Mouse (Mus musculus): Measurements from ENCODE around the gene Fras1. TPM values are rescaled to one million over a fixed set of nuclear protein-coding genes. Genes with fewer than 3 reads are reported as not detected.

Fras1 gene
- polyA plus RNA-seq, 1 experiment from 2014 or later = 3.4 TPM

DNA sequence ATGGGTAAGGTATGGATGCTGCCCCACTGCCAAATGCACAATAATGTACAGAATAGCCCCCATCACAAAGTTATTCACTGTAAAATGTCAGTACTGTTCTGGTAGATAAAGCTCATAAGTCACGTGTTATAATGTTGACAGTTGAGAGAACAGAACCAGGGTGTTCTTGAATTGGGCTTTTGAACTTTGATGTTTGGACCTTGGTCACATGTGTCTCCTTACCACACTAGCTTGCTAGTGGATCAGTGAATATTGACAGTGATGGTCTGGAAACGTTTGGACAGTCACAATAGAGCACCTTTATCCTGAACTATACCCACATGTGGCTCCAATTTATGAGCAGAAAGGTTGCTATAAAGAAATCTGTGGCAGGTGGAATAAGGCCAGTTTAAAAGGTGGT, 124.3 kb downstream of the Fras1 start:
- Histone ChIP-seq H3K27me3 (ENCODE audit: control insufficient read depth, insufficient read depth, low read length) (no peaks in the 10 kb centered on the region), H3K4me3 (ENCODE audit: low read depth, low read length) (no peak overlapping the region), H3K9ac (ENCODE audit: low read length) (no peak overlapping the region), H3K4me2 (replicated peaks; ENCODE audit: low read depth) (no peak overlapping the region), H3K36me3 (ENCODE audit: control insufficient read depth, insufficient read depth, low read length) (no peaks in the 10 kb centered on the region), H3K4me1 (replicated peaks; ENCODE audit: control insufficient read depth, insufficient read depth) (no peaks in the 10 kb centered on the region), H3K9me3 (ENCODE audit: control insufficient read depth, low read length) (no peaks in the 10 kb centered on the region), H3K27ac (replicated peaks) (no peak overlapping the region)
- 62% methylated on average over 2 of the region's 2 CpGs for WGBS
- ATAC-seq (ENCODE audit: low FRiP score, low TSS enrichment) = no peak
- no peak for DNase-seq (ENCODE audit: low spot score)
- TF ChIP-seq EP300 (optimal IDR thresholded peaks at IDR 0.05) (no peak), CTCF (IDR thresholded peaks at IDR 0.05; ENCODE audit: low read depth) (no peak)

- no peaks in the 10 kb centered on the region for H3K36me3 ChIP-seq (ENCODE audit: control insufficient read depth, insufficient read depth, low read length)
- H3K9ac ChIP-seq (ENCODE audit: low read length) = no peak overlapping the region
- ATAC-seq (ENCODE audit: low FRiP score, low TSS enrichment) = no peak
- H3K4me1 ChIP-seq (replicated peaks; ENCODE audit: control insufficient read depth, insufficient read depth) = no peaks in the 10 kb centered on the region
- WGBS = 57% methylated on average over 4 of the region's 4 CpGs
- DNase-seq (ENCODE audit: low spot score) = no peak
- H3K27ac ChIP-seq (replicated peaks) = no peak overlapping the region
- H3K4me3 ChIP-seq (ENCODE audit: low read depth, low read length) = no peak overlapping the region
- H3K27me3 ChIP-seq (ENCODE audit: control insufficient read depth, insufficient read depth, low read length) = no peaks in the 10 kb centered on the region
- no peak overlapping the region for H3K4me2 ChIP-seq (replicated peaks; ENCODE audit: low read depth)
- TF ChIP-seq CTCF (IDR thresholded peaks at IDR 0.05; ENCODE audit: low read depth) (no peak), EP300 (optimal IDR thresholded peaks at IDR 0.05) (no peak)
- H3K9me3 ChIP-seq (ENCODE audit: control insufficient read depth, low read length) = no peaks in the 10 kb centered on the region
Measured at GRCm38 (mm10) chr5:96501783-96502182, 128.0 kb downstream of the Fras1 start.

DNA sequence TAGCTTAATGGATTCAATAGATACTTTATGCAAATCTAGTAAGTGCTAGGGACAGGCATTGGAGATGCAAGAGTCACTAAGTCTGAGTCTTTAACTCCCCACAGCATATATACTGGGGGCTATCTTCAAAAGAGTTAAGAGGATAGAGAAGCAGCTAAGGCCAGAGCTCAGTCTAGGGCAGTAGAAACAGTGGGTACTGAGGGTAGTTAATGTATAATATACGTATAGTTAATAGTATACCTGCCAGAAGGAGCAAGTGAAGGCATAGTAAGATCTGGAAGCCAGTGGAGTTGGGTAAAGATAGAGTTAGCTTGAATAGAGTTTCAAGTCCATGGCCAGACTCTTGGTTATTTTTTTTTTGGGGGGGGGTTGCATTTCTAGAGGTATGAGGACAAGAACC, 128.6 kb downstream of the Fras1 start:
- Histone ChIP-seq H3K27me3 (ENCODE audit: control insufficient read depth, insufficient read depth, low read length) (no peaks in the 10 kb centered on the region), H3K4me3 (ENCODE audit: low read depth, low read length) (no peak overlapping the region), H3K4me2 (replicated peaks; ENCODE audit: low read depth) (no peak overlapping the region), H3K27ac (replicated peaks) (no peak overlapping the region), H3K36me3 (ENCODE audit: control insufficient read depth, insufficient read depth, low read length) (no peaks in the 10 kb centered on the region), H3K9me3 (ENCODE audit: control insufficient read depth, low read length) (no peaks in the 10 kb centered on the region), H3K4me1 (replicated peaks; ENCODE audit: control insufficient read depth, insufficient read depth) (no peaks in the 10 kb centered on the region), H3K9ac (ENCODE audit: low read length) (no peak overlapping the region)
- TF ChIP-seq CTCF (IDR thresholded peaks at IDR 0.05; ENCODE audit: low read depth) = no peak
- no peak for TF ChIP-seq EP300 (optimal IDR thresholded peaks at IDR 0.05)
- DNase-seq (ENCODE audit: low spot score) = no peak
- WGBS = 85% methylated on average over 1 of the region's 1 CpGs
- ATAC-seq (ENCODE audit: low FRiP score, low TSS enrichment) = no peak

- no peak for DNase-seq (ENCODE audit: low spot score)
- Histone ChIP-seq H3K27ac (replicated peaks) (no peak overlapping the region), H3K9me3 (ENCODE audit: control insufficient read depth, low read length) (no peaks in the 10 kb centered on the region), H3K27me3 (ENCODE audit: control insufficient read depth, insufficient read depth, low read length) (no peaks in the 10 kb centered on the region), H3K4me2 (replicated peaks; ENCODE audit: low read depth) (no peak overlapping the region), H3K36me3 (ENCODE audit: control insufficient read depth, insufficient read depth, low read length) (no peaks in the 10 kb centered on the region), H3K4me1 (replicated peaks; ENCODE audit: control insufficient read depth, insufficient read depth) (no peaks in the 10 kb centered on the region), H3K4me3 (ENCODE audit: low read depth, low read length) (no peak overlapping the region), H3K9ac (ENCODE audit: low read length) (no peak overlapping the region)
- ATAC-seq (ENCODE audit: low FRiP score, low TSS enrichment) = no peak
- no peak for TF ChIP-seq CTCF (IDR thresholded peaks at IDR 0.05; ENCODE audit: low read depth)
- TF ChIP-seq EP300 (optimal IDR thresholded peaks at IDR 0.05) = no peak
- 75% methylated on average over 5 of the region's 5 CpGs for WGBS
Measured at GRCm38 (mm10) chr5:96511005-96511404, 137.2 kb downstream of the Fras1 start.

- WGBS = 73% methylated on average over 4 of the region's 4 CpGs
Measured at GRCm38 (mm10) chr5:96513327-96513726, 139.6 kb downstream of the Fras1 start.

GRCm38 (mm10) chr5:96515860-96516311, 142.1 kb downstream of the Fras1 start:
- Histone ChIP-seq H3K4me3 (ENCODE audit: low read depth, low read length) (no peak overlapping the region), H3K9ac (ENCODE audit: low read length) (no peak overlapping the region), H3K4me1 (replicated peaks; ENCODE audit: control insufficient read depth, insufficient read depth) (no peaks in the 10 kb centered on the region), H3K9me3 (ENCODE audit: control insufficient read depth, low read length) (no peaks in the 10 kb centered on the region), H3K36me3 (ENCODE audit: control insufficient read depth, insufficient read depth, low read length) (no peaks in the 10 kb centered on the region), H3K27me3 (ENCODE audit: control insufficient read depth, insufficient read depth, low read length) (no peaks in the 10 kb centered on the region), H3K4me2 (replicated peaks; ENCODE audit: low read depth) (no peak overlapping the region), H3K27ac (replicated peaks) (no peak overlapping the region)
- TF ChIP-seq CTCF (IDR thresholded peaks at IDR 0.05; ENCODE audit: low read depth) = no peak
- ATAC-seq (ENCODE audit: low FRiP score, low TSS enrichment) (no peak), DNase-seq (ENCODE audit: low spot score) (no peak)
- 68% methylated on average over 3 of the region's 3 CpGs for WGBS

More at GRCm38 (mm10) chr5:96513327-96513726, 139.6 kb downstream of the Fras1 start:
- Histone ChIP-seq H3K27me3 (ENCODE audit: control insufficient read depth, insufficient read depth, low read length) (no peaks in the 10 kb centered on the region), H3K9ac (ENCODE audit: low read length) (no peak overlapping the region), H3K4me2 (replicated peaks; ENCODE audit: low read depth) (no peak overlapping the region), H3K4me3 (ENCODE audit: low read depth, low read length) (no peak overlapping the region), H3K4me1 (replicated peaks; ENCODE audit: control insufficient read depth, insufficient read depth) (no peaks in the 10 kb centered on the region), H3K9me3 (ENCODE audit: control insufficient read depth, low read length) (no peaks in the 10 kb centered on the region), H3K27ac (replicated peaks) (no peak overlapping the region), H3K36me3 (ENCODE audit: control insufficient read depth, insufficient read depth, low read length) (no peaks in the 10 kb centered on the region)
- TF ChIP-seq CTCF (IDR thresholded peaks at IDR 0.05; ENCODE audit: low read depth) = no peak
- no peak for TF ChIP-seq EP300 (optimal IDR thresholded peaks at IDR 0.05)
- ATAC-seq (ENCODE audit: low FRiP score, low TSS enrichment) = no peak
- DNase-seq (ENCODE audit: low spot score) = no peak

Data from stomach, postnatal 0 days (tissue).